Mouse (Mus musculus) ES-Bruce4 (cell line): ENCODE data around the gene S1pr1.

Experiments
- CTCF ChIP-seq: IDR thresholded peaks from one replicate; pipeline ENCODE4 v1.8.1; 2011; ENCODE audit warnings: low read depth, low read length
- EP300 ChIP-seq: IDR thresholded peaks from 2 replicates; pipeline ENCODE4 v1.6.1; 2011; ENCODE audit warnings: low read depth, low read length; ENCODE audit not compliant: insufficient read depth
- POLR2A ChIP-seq: IDR thresholded peaks from one replicate; pipeline ENCODE4 v1.8.1; 2011; ENCODE audit warnings: low read length; ENCODE audit not compliant: insufficient read depth

GRCm38 (mm10) chr3:115675546-115676535, 39.0 kb downstream of the S1pr1 start:
- TF ChIP-seq POLR2A (no peak), EP300 (no peak), CTCF (no peak)
